Mouse (Mus musculus): Measurements from ENCODE around the gene Tefm.

Tefm gene

DNA sequence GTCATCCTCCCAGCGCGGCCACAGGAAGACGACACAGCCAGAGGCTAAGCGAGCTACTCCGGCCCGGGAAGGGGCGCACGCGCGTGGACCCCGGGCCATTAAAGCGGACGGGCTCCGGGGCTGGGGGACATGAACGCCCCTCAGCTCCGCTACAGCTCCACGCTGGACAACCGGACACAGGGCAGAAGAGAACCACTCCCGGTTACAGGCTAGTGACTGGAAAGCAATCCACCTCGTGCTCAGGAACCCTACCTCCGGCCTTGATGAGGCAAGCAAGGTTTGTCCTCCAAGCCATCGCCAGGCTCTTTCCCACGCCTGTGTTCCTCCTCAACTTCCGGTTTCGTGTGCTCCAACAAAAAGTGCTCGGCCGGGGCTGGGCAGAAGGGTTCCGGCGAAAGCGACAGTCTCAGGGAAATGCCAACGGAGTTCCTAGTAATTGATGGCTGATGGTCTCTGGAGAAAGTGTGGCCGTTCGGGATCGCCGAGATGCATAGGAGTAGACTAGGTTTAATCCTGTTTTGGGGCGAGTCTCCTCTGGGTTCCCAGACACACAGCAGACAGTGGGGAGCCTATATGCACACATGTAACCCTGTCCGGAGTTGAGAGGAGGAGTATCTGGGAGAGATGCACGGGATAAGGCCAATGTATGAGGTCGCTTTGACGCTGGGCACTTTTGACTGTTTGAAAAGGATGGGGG, at the start of gene Tefm:
TSS of gene Tefm (minus strand) at position 351 of the 697 bp plus-strand sequence.
- peak; percentile 92 for DNase-seq (ENCODE audit: low read depth, low spot score)

DNA sequence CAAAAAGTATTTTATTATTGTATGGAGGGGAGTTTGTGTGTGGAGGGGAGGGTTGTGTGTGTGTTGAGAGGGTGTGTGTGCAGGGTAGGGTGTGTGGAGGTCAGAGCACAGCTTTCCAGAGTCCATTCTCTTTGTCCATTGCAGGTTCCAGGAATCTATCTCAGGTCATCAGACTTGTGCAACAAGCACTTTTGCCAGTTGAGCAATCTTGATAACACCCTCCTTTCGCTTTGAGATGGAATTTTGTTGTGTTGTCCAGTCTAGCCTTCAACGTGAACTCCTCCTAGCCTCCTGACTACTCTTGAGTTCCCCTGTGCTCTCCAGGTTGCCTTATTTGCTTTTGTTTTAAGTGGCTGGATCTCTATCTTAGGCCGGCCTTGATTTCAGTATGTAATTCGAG, 48.3 kb upstream of the Tefm start:
- DNase-seq (ENCODE audit: low read depth, low spot score): no peak

DNA sequence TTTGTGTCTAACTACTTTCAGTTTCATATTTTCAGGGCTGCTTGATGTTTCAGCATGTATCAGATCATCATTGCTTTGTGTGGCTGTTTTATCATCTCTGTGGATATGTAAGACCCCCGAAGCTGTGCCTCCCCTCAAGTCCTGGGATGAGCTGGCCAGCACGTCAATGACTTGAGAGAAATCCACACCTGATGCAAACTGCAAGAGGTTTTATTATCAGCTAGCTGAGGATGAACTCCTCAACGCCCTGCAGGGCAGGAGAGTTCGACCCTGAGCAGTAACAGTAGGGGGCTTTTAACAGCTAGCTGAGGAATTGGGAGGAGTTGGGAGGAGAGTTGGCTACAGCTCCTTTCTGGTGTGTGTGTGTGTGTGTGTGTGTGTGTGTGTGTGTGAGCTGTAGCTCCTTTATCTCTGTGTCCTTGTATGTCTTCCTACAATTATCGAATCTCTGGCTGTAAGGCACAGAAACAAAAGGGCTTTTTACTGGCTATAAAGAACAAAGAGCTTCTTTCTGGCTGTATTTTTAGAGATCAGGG, 43.5 kb upstream of the Tefm start:
- DNase-seq (ENCODE audit: low read depth, low spot score): peak; percentile 78

DNA sequence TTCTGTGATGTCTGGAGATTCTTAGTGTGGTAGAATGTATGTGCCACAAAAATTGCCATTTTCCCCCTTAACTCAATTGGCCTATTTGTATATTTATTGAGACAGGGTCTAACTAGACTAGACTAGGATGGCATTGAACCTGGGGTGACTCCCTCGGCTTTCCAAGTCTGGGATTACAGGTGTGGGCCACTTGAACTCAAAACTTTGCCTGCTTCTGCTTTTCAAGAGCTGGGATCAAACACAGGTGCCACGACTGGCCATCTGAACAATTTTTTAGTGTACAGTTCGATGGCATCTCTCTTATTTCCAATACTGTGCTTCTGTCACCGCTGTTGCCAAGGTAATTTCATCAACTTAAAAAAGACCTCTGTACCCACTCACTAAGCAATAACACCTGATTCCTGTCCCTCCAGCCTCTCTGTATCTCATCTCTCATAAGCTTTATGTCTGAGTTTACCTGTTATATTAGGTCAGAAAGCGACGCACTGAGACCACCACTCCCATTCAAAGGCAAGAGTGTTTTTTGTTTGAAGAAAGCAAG, 42.6 kb upstream of the Tefm start:
- no peak for DNase-seq (ENCODE audit: low read depth, low spot score)

GRCm38 (mm10) chr11:80183705-80184255, 41.8 kb upstream of the Tefm start, which contains the start of gene Rnf135:
Rnf135 (plus strand) TSS chr11:80183851.
- DNase-seq (ENCODE audit: low read depth, low spot score): peak; percentile 83

DNA sequence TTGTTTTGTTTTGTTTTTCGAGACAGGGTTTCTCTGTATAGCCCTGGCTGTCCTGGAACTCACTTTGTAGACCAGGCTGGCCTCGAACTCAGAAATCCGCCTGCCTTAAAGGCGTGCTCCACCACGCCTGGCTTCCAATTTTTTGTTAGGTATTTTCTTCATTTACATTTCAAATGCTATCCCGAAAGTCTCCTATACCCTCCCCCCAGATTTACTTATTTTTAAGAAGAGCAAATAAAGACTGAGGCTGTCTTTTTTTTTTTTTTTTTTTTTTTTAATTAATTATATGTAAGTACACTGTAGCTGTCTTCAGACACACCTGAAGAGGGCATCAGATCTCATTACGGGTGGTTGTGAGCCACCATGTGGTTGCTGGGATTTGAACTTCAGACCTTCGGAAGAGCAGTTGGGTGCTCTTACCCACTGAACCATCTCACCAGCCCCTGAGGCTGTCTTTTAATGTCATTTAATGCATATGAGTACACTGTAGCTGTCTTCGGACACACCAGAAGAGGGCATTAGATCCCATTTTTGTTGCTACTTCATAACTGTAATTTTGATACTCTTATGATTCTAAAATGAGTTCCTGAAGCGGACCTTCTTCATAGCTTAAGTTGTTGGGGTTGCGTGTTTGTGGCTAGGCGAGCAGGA, 41.2 kb upstream of the Tefm start:
- peak; percentile 63 for DNase-seq (ENCODE audit: low read depth, low spot score)

DNA sequence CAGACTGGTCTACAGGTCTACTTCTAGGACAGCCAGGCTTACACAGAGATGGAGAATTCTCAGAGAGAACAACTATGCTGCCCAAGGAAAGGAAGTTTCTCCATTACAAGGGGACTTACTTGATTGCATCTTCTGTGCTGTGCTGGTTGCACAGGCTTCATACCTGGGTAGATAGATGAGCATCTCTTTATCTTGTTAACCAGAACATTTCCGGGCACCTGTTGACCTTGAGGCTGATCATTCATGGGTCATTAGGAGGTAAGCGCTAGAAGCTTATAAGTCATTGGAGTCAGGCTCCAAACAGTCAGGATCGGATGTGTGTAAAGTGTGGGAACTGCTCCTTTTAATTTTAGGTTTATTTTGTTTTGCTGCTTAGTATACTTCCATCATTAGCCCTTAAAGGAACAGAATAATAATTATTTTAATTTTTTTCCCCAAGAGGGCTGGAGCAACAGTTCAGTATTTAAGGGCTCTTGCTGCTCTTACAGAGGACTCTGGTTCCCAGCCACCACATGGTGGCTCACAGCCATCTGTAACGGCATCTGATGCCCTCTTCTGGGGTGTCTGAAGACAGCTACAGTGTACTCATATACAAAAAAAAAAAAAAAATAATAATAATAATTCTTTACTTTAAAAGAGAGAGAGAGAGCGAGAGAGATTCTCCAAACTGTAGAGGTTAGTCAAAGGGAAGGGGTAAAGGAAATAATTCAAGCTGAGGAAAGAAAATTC, 39.2 kb upstream of the Tefm start:
- peak; percentile 82 for DNase-seq (ENCODE audit: low read depth, low spot score)

GRCm38 (mm10) chr11:80178316-80178715, 36.3 kb upstream of the Tefm start:
- peak; percentile 54 for DNase-seq (ENCODE audit: low read depth, low spot score)

DNA sequence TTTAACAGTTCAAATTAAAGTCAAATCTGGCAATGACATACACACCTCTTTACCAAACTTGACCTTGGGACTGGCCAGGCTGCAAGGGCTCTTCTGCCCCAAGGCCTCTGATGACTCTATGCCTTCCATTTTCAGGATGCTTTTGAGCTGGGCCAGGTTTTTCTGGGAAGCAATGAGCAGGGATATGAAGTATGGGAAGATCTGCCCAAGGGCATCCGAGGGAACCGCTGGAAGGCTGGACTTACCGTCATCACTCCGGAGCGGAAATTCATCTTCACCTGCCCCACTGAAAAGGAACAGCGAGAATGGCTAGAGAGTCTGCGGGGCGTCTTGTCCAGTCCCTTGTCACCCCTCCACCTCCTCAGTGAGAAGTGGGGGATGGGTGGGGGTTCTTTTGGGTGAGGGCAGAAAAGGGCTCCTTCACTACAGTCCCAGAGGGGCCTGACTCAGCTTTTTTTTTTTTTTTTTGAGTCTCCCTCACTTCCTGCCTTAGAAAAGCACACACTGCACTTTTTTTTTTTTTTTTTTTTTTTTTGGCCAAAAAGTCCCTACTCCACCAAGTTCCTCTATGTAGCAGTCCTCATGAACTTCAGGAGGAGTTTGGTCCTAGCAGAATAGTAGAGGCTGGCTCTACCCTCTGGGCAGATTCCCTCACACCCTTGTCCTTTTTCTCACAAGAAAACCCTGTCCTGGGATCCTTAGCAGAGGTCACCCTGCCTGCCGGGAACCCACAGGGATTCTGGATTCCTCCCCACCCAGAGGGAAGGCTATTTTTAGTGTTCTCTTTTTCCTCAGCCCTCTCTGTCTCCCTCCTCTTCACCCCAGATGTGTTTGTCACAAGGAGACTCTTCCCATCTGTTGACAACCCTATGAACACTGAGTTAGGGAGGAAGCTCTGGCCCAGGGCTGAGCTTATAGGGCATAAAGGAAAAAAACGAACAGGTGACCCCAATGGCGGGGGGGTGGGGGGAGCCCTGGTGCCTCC, 35.2 kb upstream of the Tefm start:
- peak; percentile 69 for DNase-seq (ENCODE audit: low read depth, low spot score)

DNA sequence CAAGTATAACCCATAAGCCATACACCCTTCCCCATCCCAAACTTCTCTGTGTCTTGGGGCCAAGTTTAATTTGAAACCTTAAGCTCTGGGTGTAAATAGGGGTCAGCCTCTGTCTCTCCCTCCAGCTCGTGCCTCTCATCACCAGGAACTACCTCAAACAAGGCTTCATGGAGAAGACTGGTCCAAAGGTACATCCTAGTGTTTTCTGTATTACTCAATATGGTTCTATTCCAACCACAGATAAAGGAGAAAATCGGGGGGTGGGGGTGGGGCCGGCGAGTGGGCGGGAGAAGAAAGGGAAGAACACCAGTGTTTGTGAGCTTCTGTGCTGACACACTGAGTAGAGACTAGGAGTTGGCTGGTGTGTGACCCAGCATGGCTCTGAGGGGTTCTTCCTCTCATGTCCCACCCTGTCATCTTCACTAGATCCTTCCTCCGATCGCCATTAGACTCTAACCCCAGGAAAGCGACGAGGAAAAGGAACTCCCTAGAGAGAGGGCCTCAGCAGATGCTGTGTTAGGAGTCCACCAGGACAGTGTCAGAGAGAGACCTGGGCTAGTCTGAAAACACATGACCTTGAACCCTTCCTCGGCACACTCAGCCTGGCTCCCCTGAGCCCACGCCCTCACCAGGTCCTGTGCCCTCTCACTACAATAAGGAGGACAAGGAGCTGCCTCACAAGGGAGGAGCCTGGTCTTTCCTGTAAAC, 32.1 kb upstream of the Tefm start:
- peak; percentile 69 for DNase-seq (ENCODE audit: low read depth, low spot score)

- DNase-seq (ENCODE audit: low read depth, low spot score): no peak
These were observed 29.9 kb upstream of the Tefm start for GRCm38 (mm10) chr11:80171884-80172283.

DNA sequence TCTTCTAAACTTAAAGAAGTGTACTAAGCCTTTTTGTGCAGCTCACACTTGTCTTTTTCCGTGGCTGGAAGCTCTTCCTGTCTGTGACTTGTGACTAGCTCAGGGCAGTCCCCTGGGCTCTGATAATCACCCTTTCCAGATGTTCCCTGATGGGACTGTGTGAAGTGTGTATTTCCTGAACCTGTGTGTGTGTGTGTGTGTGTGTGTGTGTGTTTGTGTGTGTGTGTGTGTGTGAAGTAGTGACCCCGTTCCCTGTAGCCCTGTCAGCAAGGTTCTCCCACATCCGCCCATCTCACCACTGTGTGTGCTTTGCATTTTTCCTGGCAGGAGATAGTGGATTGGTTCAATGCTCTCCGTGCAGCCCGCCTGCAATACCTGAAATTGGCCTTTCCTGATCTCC, 28.4 kb upstream of the Tefm start:
- no peak for DNase-seq (ENCODE audit: low read depth, low spot score)

- no peak for DNase-seq (ENCODE audit: low read depth, low spot score)
These were observed 27.7 kb upstream of the Tefm start for GRCm38 (mm10) chr11:80169629-80170028.

GRCm38 (mm10) chr11:80168611-80169249, 26.8 kb upstream of the Tefm start:
- DNase-seq (ENCODE audit: low read depth, low spot score): peak; percentile 48

- DNase-seq (ENCODE audit: low read depth, low spot score): no peak
These were observed 26.1 kb upstream of the Tefm start for GRCm38 (mm10) chr11:80168121-80168520.

DNA sequence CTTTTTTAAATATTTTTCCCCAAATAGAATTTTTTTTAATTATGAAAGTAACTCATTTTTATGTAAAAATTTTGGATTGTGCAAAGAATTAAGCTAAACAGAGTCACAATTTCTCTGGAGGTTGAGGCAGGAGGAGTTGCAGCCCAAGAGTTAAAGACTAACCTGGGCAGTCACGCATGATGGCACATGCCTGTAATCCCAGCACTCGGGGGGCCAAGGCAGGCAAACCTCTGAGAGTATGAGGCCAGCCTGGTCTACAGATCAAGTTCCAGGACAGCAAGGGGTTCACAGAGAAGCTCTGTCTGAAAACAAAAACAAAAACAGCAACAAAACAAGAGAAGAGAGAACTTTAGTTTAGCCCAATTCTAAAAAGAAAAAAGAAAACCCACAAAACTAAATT, 22.2 kb upstream of the Tefm start:
- no peak for DNase-seq (ENCODE audit: low read depth, low spot score)

DNA sequence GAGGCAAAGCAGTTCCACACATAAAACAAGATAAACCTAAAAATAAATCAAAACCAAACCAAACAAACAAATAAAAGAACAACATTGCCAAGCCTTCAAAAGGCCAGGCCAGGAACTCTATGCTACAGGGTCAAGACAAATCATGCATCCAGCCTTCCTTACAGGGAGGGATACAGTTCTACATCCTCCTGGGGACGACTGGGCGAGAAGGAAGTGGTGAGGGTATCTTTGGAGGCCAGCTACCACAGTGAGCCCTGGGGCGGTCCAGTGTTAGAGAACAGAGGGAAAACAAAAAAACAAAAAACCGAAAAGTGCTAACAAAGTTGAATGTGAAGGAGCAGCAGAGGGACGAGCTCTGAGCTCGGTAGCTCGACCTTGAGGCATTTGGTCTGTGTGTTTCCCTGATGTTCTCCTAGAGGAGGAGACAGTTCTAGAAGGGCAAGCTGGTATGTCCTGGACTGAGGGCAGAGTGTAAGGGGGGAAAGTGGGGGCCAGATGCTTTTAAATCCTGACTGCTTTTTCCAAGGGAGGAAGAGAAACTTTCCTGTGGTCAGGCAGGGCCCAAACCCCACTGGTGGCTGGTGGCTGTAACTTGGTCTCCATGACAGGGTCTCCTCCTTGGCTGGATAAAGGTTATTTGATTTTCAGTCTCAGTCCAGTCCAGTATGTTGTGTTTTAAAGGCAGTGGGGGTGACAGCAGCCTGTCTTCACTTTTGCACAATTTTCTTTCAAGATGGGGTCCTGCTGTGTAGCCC, 21.6 kb upstream of the Tefm start:
- DNase-seq (ENCODE audit: low read depth, low spot score): no peak

GRCm38 (mm10) chr11:80161041-80161440, 19.1 kb upstream of the Tefm start:
- peak; percentile 74 for DNase-seq (ENCODE audit: low read depth, low spot score)

DNA sequence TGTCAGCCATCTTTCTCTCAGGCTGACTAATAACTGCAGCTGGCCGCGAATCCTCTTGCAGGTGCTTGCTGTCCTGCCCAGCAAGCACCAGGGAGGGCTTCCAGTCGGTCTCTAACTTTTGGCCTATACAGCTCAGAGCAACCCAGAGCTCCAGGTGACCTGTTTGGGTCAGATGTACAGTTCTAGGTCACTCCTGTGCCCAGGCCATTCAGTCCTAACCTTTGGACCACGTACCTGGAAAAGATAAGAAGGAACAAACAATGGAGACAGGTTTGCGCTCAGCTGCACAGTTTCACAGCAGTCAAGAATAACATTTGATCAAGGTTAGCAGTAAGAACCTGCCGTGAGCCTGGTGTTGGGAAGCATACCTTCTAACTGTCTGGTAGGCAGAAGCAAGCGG, 17.0 kb upstream of the Tefm start:
- no peak for DNase-seq (ENCODE audit: low read depth, low spot score)
